Mouse (Mus musculus): ENCODE measurements around the gene E130218I03Rik. TPM values are rescaled to one million over a fixed set of nuclear protein-coding genes. Genes with fewer than 3 reads are reported as not detected.

Gene E130218I03Rik
- 0.08 and 0.29 TPM in 2 replicates for polyA plus RNA-seq (2015; fragmentation: Nextera tagmentation; extraction: Ambion mirVana)

GRCm38 (mm10) chr4:134243516-134244250 is at the start of gene E130218I03Rik:
Gene E130218I03Rik (plus strand): TSS chr4:134243662.
- Histone ChIP-seq H3K4me2 (ENCODE audit: low read length) (peak within 1 kb of the TSS; percentile 98), H3K9ac (ENCODE audit: low read depth, low read length) (peak within 1 kb of the TSS; percentile 78; the same call in 1 of the 2 replicates), H3K9me3 (replicated peaks; ENCODE audit: low read length) (no peaks in the 10 kb centered on the region), H3K27ac (no peak within 1 kb of the TSS), H3K4me3 (replicated peaks; ENCODE audit: low read depth, low read length) (peak within 1 kb of the TSS; percentile 73; the same call in 1 of the 2 replicates), H3K4me1 (replicated peaks; ENCODE audit: insufficient read depth, low read length) (peaks cover 13% of the 10 kb centered on the region), H3K36me3 (ENCODE audit: insufficient read depth, low read length) (no peaks in the 10 kb centered on the region), H3K27me3 (ENCODE audit: insufficient read depth, low read length) (no peaks in the 10 kb centered on the region)
- WGBS, result 91% methylated on average over 17 of the region's 17 CpGs
- ATAC-seq (replicated peaks; ENCODE audit: low FRiP score, low read depth) (no peak), DNase-seq (ENCODE audit: low spot score) (no peak)
- no peak for TF ChIP-seq CTCF (IDR thresholded peaks at IDR 0.05; ENCODE audit: low read depth)

- no peak for TF ChIP-seq CTCF (IDR thresholded peaks at IDR 0.05; ENCODE audit: low read depth)
- ATAC-seq (replicated peaks; ENCODE audit: low FRiP score, low read depth) (no peak), DNase-seq (ENCODE audit: low spot score) (no peak)
- no peaks in the 10 kb centered on the region for H3K4me1 ChIP-seq (replicated peaks; ENCODE audit: insufficient read depth, low read length)
- H3K4me2 ChIP-seq (ENCODE audit: low read length), result no peak overlapping the region
- no peak overlapping the region for H3K27ac ChIP-seq
- WGBS, result 80% methylated on average over 2 of the region's 2 CpGs
- H3K27me3 ChIP-seq (ENCODE audit: insufficient read depth, low read length), result no peaks in the 10 kb centered on the region
- H3K9ac ChIP-seq (ENCODE audit: low read depth, low read length), result no peak overlapping the region
- no peak overlapping the region for H3K4me3 ChIP-seq (replicated peaks; ENCODE audit: low read depth, low read length)
- no peaks in the 10 kb centered on the region for H3K9me3 ChIP-seq (replicated peaks; ENCODE audit: low read length)
- no peaks in the 10 kb centered on the region for H3K36me3 ChIP-seq (ENCODE audit: insufficient read depth, low read length)
Observed at GRCm38 (mm10) chr4:134199371-134199770, 44.1 kb upstream of the E130218I03Rik start.

GRCm38 (mm10) chr4:134202904-134203303 is 40.6 kb upstream of the E130218I03Rik start, which contains the start of gene Gm7534:
Gene Gm7534 (minus strand): TSS chr4:134203004.
- Histone ChIP-seq H3K27me3 (ENCODE audit: insufficient read depth, low read length) (no peaks in the 10 kb centered on the region), H3K36me3 (ENCODE audit: insufficient read depth, low read length) (no peaks in the 10 kb centered on the region), H3K4me1 (replicated peaks; ENCODE audit: insufficient read depth, low read length) (no peaks in the 10 kb centered on the region), H3K9me3 (replicated peaks; ENCODE audit: low read length) (no peaks in the 10 kb centered on the region), H3K4me2 (ENCODE audit: low read length) (no peak within 1 kb of the TSS), H3K27ac (no peak within 1 kb of the TSS), H3K9ac (ENCODE audit: low read depth, low read length) (no peak within 1 kb of the TSS), H3K4me3 (replicated peaks; ENCODE audit: low read depth, low read length) (no peak within 1 kb of the TSS)
- 97% methylated on average over 4 of the region's 4 CpGs for WGBS
- no peak for ATAC-seq (replicated peaks; ENCODE audit: low FRiP score, low read depth)
- no peak for TF ChIP-seq CTCF (IDR thresholded peaks at IDR 0.05; ENCODE audit: low read depth)
- no peak for DNase-seq (ENCODE audit: low spot score)

- H3K27me3 ChIP-seq (ENCODE audit: insufficient read depth, low read length), result no peaks in the 10 kb centered on the region
- H3K4me2 ChIP-seq (ENCODE audit: low read length), result no peak overlapping the region
- ATAC-seq (replicated peaks; ENCODE audit: low FRiP score, low read depth) (no peak), DNase-seq (ENCODE audit: low spot score) (no peak)
- 66% methylated on average over 17 of the region's 17 CpGs for WGBS
- H3K9me3 ChIP-seq (replicated peaks; ENCODE audit: low read length), result no peaks in the 10 kb centered on the region
- H3K27ac ChIP-seq, result no peak overlapping the region
- no peak for TF ChIP-seq CTCF (IDR thresholded peaks at IDR 0.05; ENCODE audit: low read depth)
- H3K36me3 ChIP-seq (ENCODE audit: insufficient read depth, low read length), result no peaks in the 10 kb centered on the region
- no peaks in the 10 kb centered on the region for H3K4me1 ChIP-seq (replicated peaks; ENCODE audit: insufficient read depth, low read length)
- H3K4me3 ChIP-seq (replicated peaks; ENCODE audit: low read depth, low read length), result no peak overlapping the region
- no peak overlapping the region for H3K9ac ChIP-seq (ENCODE audit: low read depth, low read length)
Observed at GRCm38 (mm10) chr4:134203340-134203896, 40.0 kb upstream of the E130218I03Rik start.

GRCm38 (mm10) chr4:134206488-134207053 is 36.9 kb upstream of the E130218I03Rik start:
- ATAC-seq (replicated peaks; ENCODE audit: low FRiP score, low read depth) (0 out of 2 replicates have a peak, but pooled peaks have one; percentile 29), DNase-seq (ENCODE audit: low spot score) (peak; percentile 52)
- Histone ChIP-seq H3K4me1 (replicated peaks; ENCODE audit: insufficient read depth, low read length) (no peaks in the 10 kb centered on the region), H3K9me3 (replicated peaks; ENCODE audit: low read length) (no peaks in the 10 kb centered on the region), H3K27me3 (ENCODE audit: insufficient read depth, low read length) (no peaks in the 10 kb centered on the region), H3K27ac (no peak overlapping the region), H3K4me2 (ENCODE audit: low read length) (no peak overlapping the region), H3K4me3 (replicated peaks; ENCODE audit: low read depth, low read length) (no peak overlapping the region), H3K36me3 (ENCODE audit: insufficient read depth, low read length) (no peaks in the 10 kb centered on the region), H3K9ac (ENCODE audit: low read depth, low read length) (no peak overlapping the region)
- 15% methylated on average over 6 of the region's 6 CpGs for WGBS
- no peak for TF ChIP-seq CTCF (IDR thresholded peaks at IDR 0.05; ENCODE audit: low read depth)

GRCm38 (mm10) chr4:134222793-134223600 is 20.5 kb upstream of the E130218I03Rik start:
- WGBS, result 41% methylated on average over 11 of the region's 11 CpGs
- Histone ChIP-seq H3K4me1 (replicated peaks; ENCODE audit: insufficient read depth, low read length) (0 out of 2 replicates have a peak, but pooled peaks cover 5% of the 10 kb centered on the region), H3K27ac (peak overlapping the region; percentile 86), H3K4me2 (ENCODE audit: low read length) (peak overlapping the region; percentile 15; the same call in 1 of the 2 replicates), H3K9me3 (replicated peaks; ENCODE audit: low read length) (no peaks in the 10 kb centered on the region), H3K36me3 (ENCODE audit: insufficient read depth, low read length) (no peaks in the 10 kb centered on the region), H3K27me3 (ENCODE audit: insufficient read depth, low read length) (no peaks in the 10 kb centered on the region), H3K9ac (ENCODE audit: low read depth, low read length) (no peak overlapping the region), H3K4me3 (replicated peaks; ENCODE audit: low read depth, low read length) (no peak overlapping the region)
- DNase-seq (ENCODE audit: low spot score) (peak; percentile 56), ATAC-seq (replicated peaks; ENCODE audit: low FRiP score, low read depth) (peak; percentile 77)
- TF ChIP-seq CTCF (IDR thresholded peaks at IDR 0.05; ENCODE audit: low read depth), result no peak
